Mouse (Mus musculus): ENCODE measurements at regions not wholly inside any gene's neighbourhood (a gene's known extent, or its start where the extent isn't known, plus 50 kb on each side); places are given as distances from the start of the nearest gene placed in this dataset.
A peak's percentile ranks its signal among the peaks of the same experiment; 100 is the strongest.
"Not testable (repeated sequence)": the region's sequence is repeated elsewhere in the genome, so short reads cannot be mapped to it uniquely, and the experiment has no call there.

- DNase-seq (ENCODE audit: low spot score in 2 of 2): no peak
These were observed 1337.9 kb downstream of the Efnb2 start for GRCm38 (mm10) chr8:7323067-7323675.

DNA sequence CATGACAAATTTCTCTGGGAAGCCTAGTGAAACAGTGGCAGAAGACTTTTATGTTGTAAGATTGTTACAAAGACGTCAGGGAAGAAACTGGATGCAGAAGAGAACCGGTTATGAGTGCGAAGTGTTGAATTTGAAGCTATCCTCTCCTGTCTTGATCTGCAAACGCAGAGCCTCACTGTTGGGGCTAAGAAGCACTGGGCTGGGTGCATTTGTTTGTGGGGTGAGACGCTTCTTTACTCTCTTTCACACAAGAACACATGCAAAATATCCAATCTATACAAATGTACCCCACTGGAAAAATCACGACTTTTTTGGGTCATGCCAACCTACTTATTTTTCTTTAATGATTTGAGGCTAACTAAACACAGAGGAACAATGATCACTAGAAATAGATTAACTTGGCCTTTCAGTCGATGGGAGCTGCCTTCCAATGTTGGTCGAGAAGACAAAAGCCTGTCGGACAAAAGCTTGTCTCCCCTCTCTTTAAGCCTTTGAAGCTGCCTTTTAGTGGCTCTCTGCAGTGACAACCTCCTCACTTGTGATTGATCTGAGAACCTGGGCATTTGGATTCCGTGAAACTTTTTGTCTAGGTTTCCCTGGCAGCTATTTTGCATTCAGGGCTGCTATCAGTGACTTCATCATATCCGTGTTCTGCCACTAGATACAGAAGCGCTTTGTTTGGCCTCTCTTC is 1338.5 kb downstream of the Efnb2 start:
- no peak for DNase-seq (ENCODE audit: low spot score in 2 of 2)

GRCm38 (mm10) chr8:7316806-7317355 is 1344.2 kb downstream of the Efnb2 start:
- DNase-seq (ENCODE audit: low spot score in 2 of 2): no peak

GRCm38 (mm10) chr8:7309239-7309638 is 1351.8 kb downstream of the Efnb2 start:
- DNase-seq (ENCODE audit: low spot score in 2 of 2): no peak

DNA sequence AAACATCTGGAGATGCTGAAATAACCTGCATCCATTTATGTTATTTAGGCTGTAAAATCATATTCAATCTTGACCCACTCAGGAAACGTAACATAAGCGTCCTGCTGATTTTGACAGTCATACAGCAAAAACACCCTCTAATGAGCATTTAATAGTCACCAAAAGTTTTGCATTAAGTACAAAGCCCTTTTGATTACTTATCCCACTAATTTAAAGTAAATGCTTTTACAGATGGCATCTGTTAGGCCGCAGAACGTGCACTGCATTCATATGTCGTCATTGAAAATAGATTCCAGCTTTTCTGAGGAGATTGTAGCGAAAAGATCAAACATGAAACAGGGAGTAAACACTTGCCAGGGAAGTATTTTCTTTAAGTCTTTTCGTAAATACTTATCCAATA is 1371.7 kb downstream of the Efnb2 start:
- no peak for DNase-seq (ENCODE audit: low spot score in 2 of 2)

DNA sequence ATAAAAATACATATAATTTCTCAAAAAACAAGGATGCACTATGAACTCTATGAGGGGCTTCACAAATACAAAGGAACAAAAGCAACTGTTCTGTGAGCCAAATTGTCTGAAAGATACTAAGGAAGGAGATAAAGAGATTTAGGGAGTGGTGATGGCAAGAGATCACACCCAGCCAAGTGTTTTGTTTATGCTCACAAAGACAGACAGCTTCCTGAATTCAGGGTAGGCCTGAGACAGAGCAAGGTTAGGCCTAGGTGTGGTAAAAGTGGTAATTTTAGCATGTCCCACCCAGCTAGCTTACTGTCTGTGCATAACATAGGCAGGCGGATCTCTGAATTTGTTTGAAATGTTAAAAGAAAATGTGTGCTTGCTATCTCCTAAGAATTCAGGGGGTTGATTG is 1374.5 kb downstream of the Efnb2 start:
- DNase-seq (ENCODE audit: low spot score in 2 of 2): no peak

DNA sequence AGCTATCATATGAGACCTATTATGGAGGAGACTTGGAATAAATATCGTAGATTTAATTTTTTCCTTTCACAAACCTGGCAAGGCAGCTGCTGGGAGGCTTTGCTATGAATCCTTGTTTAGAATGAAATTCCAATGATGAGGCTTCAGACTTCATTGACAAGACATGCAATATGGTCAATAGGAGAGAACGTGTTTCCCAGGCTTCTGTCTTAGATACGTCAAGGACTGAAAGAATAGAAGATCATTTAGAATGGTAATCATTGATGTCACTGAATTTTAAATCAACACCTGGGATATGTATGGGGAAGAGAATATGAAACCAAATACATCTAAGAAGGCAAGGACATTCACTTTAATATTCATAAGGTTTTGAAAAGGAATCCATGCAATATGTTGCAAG is 1393.6 kb downstream of the Efnb2 start:
- DNase-seq (ENCODE audit: low spot score in 2 of 2): no peak

DNA sequence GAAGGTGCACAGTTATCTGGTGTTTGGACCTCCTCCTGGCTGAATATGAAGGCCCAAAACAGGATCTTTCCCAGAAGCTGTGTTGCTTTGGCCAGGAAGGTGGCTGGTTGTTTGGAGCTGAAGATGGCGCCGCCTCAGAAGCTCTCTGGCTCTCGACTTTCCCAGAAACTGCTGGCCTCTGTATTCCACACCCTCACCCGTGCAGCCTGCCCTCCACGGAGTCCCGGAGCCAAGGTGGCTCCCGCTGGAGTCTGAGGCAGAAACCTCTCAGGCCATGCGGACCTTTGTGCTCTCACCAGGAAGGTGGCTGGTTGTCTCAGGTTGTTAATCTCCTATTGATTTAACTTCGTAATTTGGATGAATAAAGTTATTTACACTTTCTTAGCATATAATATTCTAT is 1406.7 kb downstream of the Efnb2 start:
- DNase-seq (ENCODE audit: low spot score in 2 of 2): not testable (repeated sequence)

DNA sequence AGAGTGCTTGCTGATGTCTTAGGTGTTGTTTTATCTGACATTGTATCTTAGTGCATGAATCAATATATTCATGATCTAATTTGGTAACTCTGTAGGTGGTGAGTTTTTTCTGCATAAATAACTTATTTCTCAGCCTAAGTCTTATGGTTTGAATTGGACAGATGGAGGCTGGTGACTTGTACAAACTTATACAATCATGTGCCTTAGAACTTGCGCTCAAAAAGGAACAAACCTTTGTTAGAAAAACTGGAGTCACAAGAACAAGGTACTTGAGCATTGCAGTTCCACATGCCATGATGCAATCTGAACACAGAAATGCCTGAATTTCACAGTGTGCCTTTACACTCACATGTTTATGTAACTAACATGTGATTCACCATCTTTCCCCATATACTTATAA is 1420.7 kb downstream of the Efnb2 start:
- DNase-seq (ENCODE audit: low spot score in 2 of 2): no peak

DNA sequence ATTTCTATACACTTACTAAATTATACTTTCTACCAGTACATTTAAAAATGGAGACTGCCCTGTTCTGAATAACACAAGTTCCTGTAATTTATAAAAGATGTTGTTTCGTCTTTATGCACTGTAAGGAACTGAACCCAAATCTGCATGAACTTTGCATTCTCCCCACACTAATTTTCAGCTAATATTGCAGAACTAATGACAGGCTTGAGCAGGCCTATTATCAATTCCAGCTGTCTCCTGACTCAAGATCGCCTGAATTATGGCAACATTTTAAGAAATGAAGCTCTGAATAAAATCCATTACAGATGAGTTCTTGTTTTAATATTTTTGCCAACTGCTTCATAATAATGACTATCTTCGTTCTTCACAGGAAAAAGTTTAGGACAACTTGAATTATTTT is 1427.0 kb downstream of the Efnb2 start:
- no peak for DNase-seq (ENCODE audit: low spot score in 2 of 2)

- no peak for DNase-seq (ENCODE audit: low spot score in 2 of 2)
These were observed 1441.7 kb downstream of the Efnb2 start for GRCm38 (mm10) chr8:7219300-7219699.

GRCm38 (mm10) chr8:7207178-7207577 is 1453.9 kb downstream of the Efnb2 start:
- no peak for DNase-seq (ENCODE audit: low spot score in 2 of 2)

- peak in 1 of 2 experiments; percentile 6 for DNase-seq (ENCODE audit: low spot score in 2 of 2)
These were observed 1454.4 kb downstream of the Efnb2 start for GRCm38 (mm10) chr8:7206596-7206995.

GRCm38 (mm10) chr8:7205086-7205485 is 1456.0 kb downstream of the Efnb2 start:
- no peak for DNase-seq (ENCODE audit: low spot score in 2 of 2)

GRCm38 (mm10) chr8:7190726-7191125 is 1470.3 kb downstream of the Efnb2 start:
- DNase-seq (ENCODE audit: low spot score in 2 of 2): no peak

DNA sequence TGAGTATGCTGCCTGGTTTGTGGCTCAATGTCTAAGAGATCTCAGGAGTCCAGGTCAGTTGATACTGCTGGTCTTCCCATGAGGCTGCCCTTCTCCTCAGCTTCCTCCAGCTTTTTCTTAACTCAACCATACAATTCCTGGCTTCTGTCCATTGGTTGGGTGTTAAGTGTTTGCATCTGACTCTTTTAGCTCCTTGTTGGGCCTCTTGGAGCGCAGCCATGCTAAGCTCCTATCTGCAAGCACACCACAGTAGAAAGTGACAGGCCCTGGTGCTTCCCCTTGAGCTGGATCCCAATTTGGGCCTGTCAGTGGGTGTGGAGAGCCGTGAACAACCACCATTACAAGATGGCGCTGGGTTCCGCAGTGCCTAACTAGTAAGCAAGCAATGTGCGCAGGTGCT is 1497.7 kb downstream of the Efnb2 start:
- DNase-seq (ENCODE audit: low spot score in 2 of 2): no peak

DNA sequence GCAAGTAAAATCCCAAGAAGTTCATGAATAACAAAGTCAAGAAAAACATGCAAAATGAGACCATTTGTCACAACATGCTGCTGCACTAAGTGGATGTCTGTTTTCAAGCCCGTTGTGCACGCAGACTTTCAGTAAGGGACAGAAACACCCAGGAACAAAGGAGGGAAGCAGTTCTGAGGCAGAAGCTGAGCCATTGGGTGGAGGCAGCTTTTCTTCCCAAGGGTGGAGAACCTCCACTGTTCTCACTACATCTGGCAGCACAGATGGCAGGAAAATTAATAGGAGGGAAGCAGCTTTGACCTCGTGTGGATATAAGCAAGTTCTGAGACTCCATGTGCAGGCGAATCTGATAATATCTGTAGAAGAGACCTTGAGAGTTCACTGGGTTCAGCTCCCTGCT is 1529.3 kb downstream of the Efnb2 start:
- no peak for DNase-seq (ENCODE audit: low spot score in 2 of 2)

DNA sequence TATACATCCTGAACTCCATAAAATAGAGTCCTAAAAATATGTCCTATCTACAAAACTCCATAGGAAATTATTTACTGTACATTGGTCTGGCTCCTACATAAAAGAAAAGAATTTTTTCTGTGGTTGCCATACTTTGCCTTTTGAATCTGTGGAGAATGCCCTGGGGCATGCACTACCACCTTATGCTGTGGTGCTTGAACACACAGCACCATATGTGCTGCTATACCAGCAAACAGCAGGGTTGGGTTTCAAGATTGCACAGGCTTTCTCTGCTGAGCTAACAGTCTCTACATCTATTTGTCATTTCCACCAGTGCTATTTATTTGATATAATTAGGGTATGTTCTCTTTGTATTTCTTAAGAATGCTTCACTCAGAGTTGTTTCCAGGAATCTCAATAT is 1552.2 kb downstream of the Efnb2 start:
- DNase-seq (ENCODE audit: low spot score in 2 of 2): no peak

- DNase-seq (ENCODE audit: low spot score in 2 of 2): peak in 1 of 2 experiments; percentile 1
These were observed 1563.5 kb downstream of the Efnb2 start for GRCm38 (mm10) chr8:7097577-7097976.

GRCm38 (mm10) chr8:7092831-7093230 is 1568.2 kb downstream of the Efnb2 start:
- no peak for DNase-seq (ENCODE audit: low spot score in 2 of 2)

GRCm38 (mm10) chr8:7088123-7088522 is 1572.9 kb downstream of the Efnb2 start:
- no peak for DNase-seq (ENCODE audit: low spot score in 2 of 2)

DNA sequence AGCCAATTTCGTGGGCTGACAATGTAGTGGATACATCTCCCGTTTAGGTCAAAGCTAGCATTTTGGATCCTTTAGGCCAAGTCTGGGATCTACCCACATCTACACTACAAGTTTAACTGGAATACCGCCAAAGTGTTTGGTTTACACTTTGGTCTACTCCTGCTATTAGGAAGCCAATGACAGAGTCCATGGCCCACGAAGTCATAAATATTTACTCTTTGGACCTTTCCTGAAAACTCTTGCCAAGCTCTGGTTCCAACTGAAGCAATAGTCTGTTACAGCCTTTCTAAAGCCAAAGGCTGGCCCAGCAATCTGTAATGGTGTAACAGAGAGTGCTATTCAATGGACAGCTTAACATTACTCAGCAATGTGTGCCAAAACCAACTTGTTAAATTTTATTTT is 1600.8 kb downstream of the Efnb2 start:
- no peak for DNase-seq (ENCODE audit: low spot score in 2 of 2)

GRCm38 (mm10) chr8:7026247-7026844 is 1634.7 kb downstream of the Efnb2 start:
- no peak for DNase-seq (ENCODE audit: low spot score in 2 of 2)

Measured in right cerebral cortex, postnatal 36 days (tissue).